Mouse (Mus musculus) thymus, adult 2 months (tissue): ENCODE data around the gene Smo.

Experiments used
- CTCF ChIP-seq: fragments of 200-500 bp; IDR thresholded peaks from 2 replicates; pipeline ENCODE4 v1.5.1; 2012; ENCODE audit warnings: mild to moderate bottlenecking, control low read depth, low read length, moderate library complexity, borderline replicate concordance; ENCODE audit not compliant: control insufficient read depth, poor library complexity, insufficient read depth; ENCODE audit errors: extremely low read depth
- POLR2A ChIP-seq: fragments of 200-500 bp; IDR thresholded peaks from 2 replicates; pipeline ENCODE4 v1.6.1; 2012; ENCODE audit warnings: mild to moderate bottlenecking, low read length, control low read depth, moderate library complexity; ENCODE audit not compliant: control insufficient read depth, poor library complexity, insufficient read depth; ENCODE audit errors: extremely low read depth

DNA sequence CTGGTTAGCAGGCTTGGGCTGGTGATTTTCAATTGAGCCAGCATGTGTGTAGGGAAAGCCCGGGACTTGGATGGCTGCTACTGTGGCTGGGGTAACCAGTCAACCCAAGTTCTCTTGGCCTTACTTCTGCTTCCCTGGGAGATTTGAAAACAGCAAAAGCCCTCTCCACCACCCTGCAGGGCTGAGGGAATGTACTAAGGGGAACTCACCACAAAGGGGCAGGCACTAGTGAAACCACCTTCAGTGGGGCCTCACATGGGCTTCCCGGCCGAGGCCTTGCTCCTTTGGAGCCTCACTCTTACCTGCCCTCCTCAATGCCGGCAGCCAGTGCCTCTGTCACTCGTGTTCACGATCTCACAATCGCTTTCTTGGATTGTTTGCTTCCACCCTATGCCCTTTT, 39.3 kb upstream of the Smo start:
- TF ChIP-seq POLR2A (no peak), CTCF (no peak)
